Mouse (Mus musculus) liver, postnatal 0 days (tissue): ENCODE results near the gene Mgat5.

Source experiments
- CTCF ChIP-seq: sonication (generic); IDR thresholded peaks from 2 replicates; pipeline ENCODE4 v1.5.1; 2016; ENCODE audit warnings: antibody characterized with exemption, low read depth
- EP300 ChIP-seq: IDR thresholded peaks from 2 replicates; pipeline ENCODE4 v1.6.1; 2016; ENCODE audit warnings: antibody characterized with exemption, low read depth, mild to moderate bottlenecking

DNA sequence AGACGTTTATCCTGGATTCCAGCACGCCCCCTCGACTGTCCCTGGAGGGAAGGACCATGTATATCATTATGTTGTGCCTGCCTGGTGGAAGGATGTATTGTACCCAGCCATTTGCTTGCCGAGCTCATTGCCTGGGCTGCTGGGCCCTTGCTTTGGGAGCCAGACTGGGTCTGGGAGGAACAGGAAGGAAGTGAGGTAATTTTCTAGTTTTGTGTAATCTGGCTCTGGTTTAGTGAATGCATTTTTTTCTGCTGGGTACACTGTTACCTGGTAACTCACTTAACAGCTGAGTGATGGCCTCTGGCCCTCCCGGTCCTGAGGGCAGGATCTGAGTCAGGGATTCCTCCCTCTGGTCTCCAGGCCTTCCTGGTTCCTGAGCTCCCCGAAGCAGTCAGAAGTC is 35.1 kb downstream of the Mgat5 start:
- TF ChIP-seq EP300, result no peak
- TF ChIP-seq CTCF, result no peak
